Mouse (Mus musculus) G1E (cell line): ENCODE measurements at regions not wholly inside any gene's neighbourhood (a gene's known extent, or its start where the extent isn't known, plus 50 kb on each side); places are given as distances from the start of the nearest gene placed in this dataset.

Source experiments
- CTCF ChIP-seq: IDR thresholded peaks from 2 replicates; pipeline ENCODE4 v1.5.1; 2012; ENCODE audit warnings: low read depth, low read length, inconsistent platforms, mixed read lengths
- GATA1 ChIP-seq: IDR thresholded peaks from 2 replicates; pipeline ENCODE4 v1.6.1; 2012; ENCODE audit warnings: borderline replicate concordance, low read length, inconsistent platforms, mixed read lengths
- GATA2 ChIP-seq: IDR thresholded peaks from 2 replicates; pipeline ENCODE4 v1.6.1; 2012; ENCODE audit warnings: low read depth, low read length, inconsistent platforms, borderline replicate concordance
- POLR2AphosphoS5 ChIP-seq: IDR thresholded peaks from 2 replicates; pipeline ENCODE4 v1.6.1; 2012; ENCODE audit warnings: low read depth, low read length, inconsistent platforms; ENCODE audit not compliant: insufficient replicate concordance
- TAL1 ChIP-seq: conservative IDR thresholded peaks from 2 replicates; pipeline ENCODE4 v1.6.1; 2012; ENCODE audit warnings: low read depth, low read length, inconsistent platforms, mixed read lengths

- TF ChIP-seq CTCF: no peak
- TF ChIP-seq GATA1: no peak
- no peak for TF ChIP-seq TAL1
- TF ChIP-seq GATA2: no peak
- TF ChIP-seq POLR2AphosphoS5: no peak
Observed at GRCm38 (mm10) chr16:76529613-76530012, 156.0 kb upstream of the Nrip1 start.
